Mouse (Mus musculus) stomach, embryonic 16.5 days (tissue): ENCODE results near the gene Tfdp1. TPM values are rescaled to one million over a fixed set of nuclear protein-coding genes. Genes with fewer than 3 reads are reported as not detected.
"Not testable (repeated sequence)": the region's sequence is repeated elsewhere in the genome, so short reads cannot be mapped to it uniquely, and the experiment has no call there.

Source experiments
- ATAC-seq: fragments of 200-750 bp; cut with Nextera tagmentation; 2 replicates; pipeline ENCODE4 v1.8.0; 2017; ENCODE audit warnings: moderate number of reproducible peaks, moderate TSS enrichment; ENCODE audit not compliant: insufficient read depth, low FRiP score
- H3K27ac ChIP-seq: fragments of 300-500 bp; sonication (generic); 2 replicates; pipeline ENCODE4 v1.5.1; 2014; ENCODE audit warnings: low read length
- H3K27me3 ChIP-seq: fragments of 300-500 bp; sonication (generic); 2 replicates; pipeline ENCODE4 v1.6.1; 2014; ENCODE audit warnings: low read length, control low read depth, mixed read lengths; ENCODE audit not compliant: control insufficient read depth, insufficient read depth
- H3K36me3 ChIP-seq: fragments of 300-500 bp; sonication (generic); 2 replicates; pipeline ENCODE4 v1.6.1; 2014; ENCODE audit warnings: low read length; ENCODE audit not compliant: control insufficient read depth, insufficient read depth
- H3K4me1 ChIP-seq: fragments of 300-500 bp; sonication (generic); 2 replicates; pipeline ENCODE4 v1.6.1; 2014; ENCODE audit warnings: low read length, control low read depth, mixed read lengths; ENCODE audit not compliant: control insufficient read depth, insufficient read depth
- H3K4me2 ChIP-seq: fragments of 300-500 bp; sonication (generic); 2 replicates; pipeline ENCODE4 v1.6.1; 2014; ENCODE audit warnings: low read depth, low read length, mixed read lengths
- H3K4me3 ChIP-seq: fragments of 300-500 bp; sonication (generic); replicated peaks from 2 replicates; pipeline ENCODE4 v1.5.1; 2014; ENCODE audit warnings: mild to moderate bottlenecking, low read length
- H3K9ac ChIP-seq: fragments of 300-500 bp; sonication (generic); 2 replicates; pipeline ENCODE4 v1.6.1; 2014; ENCODE audit warnings: low read length
- H3K9me3 ChIP-seq: fragments of 300-500 bp; sonication (generic); replicated peaks from 2 replicates; pipeline ENCODE4 v1.6.1; 2016; ENCODE audit warnings: low read length, control low read depth; ENCODE audit not compliant: control insufficient read depth
- WGBS: fragments of 180-500 bp; shearing (Covaris S2); extraction: QIAGEN DNeasy Blood & Tissue Kit; methylation state at CpG from one replicate; pipeline ENCODE4 v1.1.7; 2014; 5-methylcytosine and 5-hydroxymethylcytosine counted together
- polyA plus RNA-seq: library from polyadenylated mRNA; unstranded; fragments of >200 nt; fragmentation: Nextera tagmentation; extraction: Ambion mirVana; gene quantifications from 2 replicates; pipeline ENCODE4 v1.2.1, GENCODE M21; 2015

Gene Tfdp1
- polyA plus RNA-seq, 1 experiment from 2014 or later: 140 TPM

GRCm38 (mm10) chr8:13314922-13315321 is 23.6 kb upstream of the Tfdp1 start:
- no peak overlapping the region for H3K9ac ChIP-seq
- no peak overlapping the region for H3K4me2 ChIP-seq
- H3K36me3 ChIP-seq: no peaks in the 10 kb centered on the region
- WGBS: 84% methylated on average over 3 of the region's 3 CpGs
- no peak overlapping the region for H3K27ac ChIP-seq
- ATAC-seq: no peak
- no peaks in the 10 kb centered on the region for H3K27me3 ChIP-seq
- no peaks in the 10 kb centered on the region for H3K9me3 ChIP-seq
- no peak overlapping the region for H3K4me3 ChIP-seq
- H3K4me1 ChIP-seq: no peaks in the 10 kb centered on the region

DNA sequence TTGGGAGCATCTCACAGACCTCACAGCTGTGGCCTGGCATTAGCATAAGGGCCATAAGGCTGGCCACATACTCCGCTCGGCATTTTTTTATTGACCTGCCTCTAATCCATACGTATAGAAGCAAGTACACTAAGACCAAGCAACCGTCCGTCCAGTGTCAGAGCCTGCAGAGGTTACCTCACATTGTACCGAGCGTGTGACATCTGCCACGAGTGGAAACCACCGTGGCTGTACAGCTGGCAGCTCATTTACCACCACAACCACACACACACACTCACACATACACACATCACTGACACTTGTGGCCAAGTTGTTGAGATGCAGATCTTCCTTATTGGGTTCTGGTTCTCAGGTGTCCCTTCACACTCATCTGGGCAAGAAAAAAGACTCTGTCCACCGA is 21.9 kb upstream of the Tfdp1 start:
- WGBS: 93% methylated on average over 10 of the region's 10 CpGs
- no peak overlapping the region for H3K9ac ChIP-seq
- no peak overlapping the region for H3K4me3 ChIP-seq
- ATAC-seq: no peak
- no peaks in the 10 kb centered on the region for H3K36me3 ChIP-seq
- H3K27ac ChIP-seq: no peak overlapping the region
- no peaks in the 10 kb centered on the region for H3K4me1 ChIP-seq
- no peak overlapping the region for H3K4me2 ChIP-seq
- H3K27me3 ChIP-seq: no peaks in the 10 kb centered on the region
- H3K9me3 ChIP-seq: no peaks in the 10 kb centered on the region

GRCm38 (mm10) chr8:13326598-13326997 is 12.0 kb upstream of the Tfdp1 start:
- no peak for ATAC-seq
- H3K27ac ChIP-seq: no peak overlapping the region
- 38% methylated on average over 5 of the region's 5 CpGs for WGBS

GRCm38 (mm10) chr8:13334671-13335070 is 3.9 kb upstream of the Tfdp1 start:
- Histone ChIP-seq H3K4me1 (0 out of 2 replicates have a peak, but pooled peaks cover 4% of the 10 kb centered on the region), H3K4me3 (no peak overlapping the region), H3K36me3 (no peaks in the 10 kb centered on the region), H3K27me3 (no peaks in the 10 kb centered on the region), H3K27ac (no peak overlapping the region), H3K9ac (no peak overlapping the region), H3K9me3 (no peaks in the 10 kb centered on the region), H3K4me2 (no peak overlapping the region)
- 42% methylated on average over 1 of the region's 1 CpGs for WGBS
- ATAC-seq: no peak

More at GRCm38 (mm10) chr8:13326598-13326997, 12.0 kb upstream of the Tfdp1 start:
- H3K4me1 ChIP-seq: no peaks in the 10 kb centered on the region
- H3K9ac ChIP-seq: no peak overlapping the region
- H3K27me3 ChIP-seq: no peaks in the 10 kb centered on the region
- H3K36me3 ChIP-seq: no peaks in the 10 kb centered on the region
- no peaks in the 10 kb centered on the region for H3K9me3 ChIP-seq
- no peak overlapping the region for H3K4me2 ChIP-seq
- no peak overlapping the region for H3K4me3 ChIP-seq

GRCm38 (mm10) chr8:13337245-13337644 is 1.3 kb upstream of the Tfdp1 start:
- not testable (repeated sequence) for H3K27ac ChIP-seq, H3K9ac ChIP-seq, ATAC-seq, H3K36me3 ChIP-seq, H3K4me3 ChIP-seq, H3K27me3 ChIP-seq, H3K9me3 ChIP-seq, H3K4me2 ChIP-seq
- 62% methylated on average over 6 of the region's 6 CpGs for WGBS
- peaks cover 12% of the 10 kb centered on the region; the same call in 1 of the 2 replicates for H3K4me1 ChIP-seq

- peak overlapping the region; percentile 75; the same call in 1 of the 2 replicates for H3K4me2 ChIP-seq
- H3K27me3 ChIP-seq: no peaks in the 10 kb centered on the region
- H3K27ac ChIP-seq: peak overlapping the region; percentile 13; the same call in 1 of the 2 replicates
- H3K4me3 ChIP-seq: no peak overlapping the region
- no peak for ATAC-seq
- peaks cover 12% of the 10 kb centered on the region; the same call in 1 of the 2 replicates for H3K4me1 ChIP-seq
- H3K36me3 ChIP-seq: no peaks in the 10 kb centered on the region
- WGBS: 59% methylated on average over 3 of the region's 3 CpGs
- H3K9ac ChIP-seq: peak overlapping the region; percentile 4; the same call in 1 of the 2 replicates
- H3K9me3 ChIP-seq: no peaks in the 10 kb centered on the region
Measured at GRCm38 (mm10) chr8:13337678-13338077, 873 bp upstream of the Tfdp1 start.

DNA sequence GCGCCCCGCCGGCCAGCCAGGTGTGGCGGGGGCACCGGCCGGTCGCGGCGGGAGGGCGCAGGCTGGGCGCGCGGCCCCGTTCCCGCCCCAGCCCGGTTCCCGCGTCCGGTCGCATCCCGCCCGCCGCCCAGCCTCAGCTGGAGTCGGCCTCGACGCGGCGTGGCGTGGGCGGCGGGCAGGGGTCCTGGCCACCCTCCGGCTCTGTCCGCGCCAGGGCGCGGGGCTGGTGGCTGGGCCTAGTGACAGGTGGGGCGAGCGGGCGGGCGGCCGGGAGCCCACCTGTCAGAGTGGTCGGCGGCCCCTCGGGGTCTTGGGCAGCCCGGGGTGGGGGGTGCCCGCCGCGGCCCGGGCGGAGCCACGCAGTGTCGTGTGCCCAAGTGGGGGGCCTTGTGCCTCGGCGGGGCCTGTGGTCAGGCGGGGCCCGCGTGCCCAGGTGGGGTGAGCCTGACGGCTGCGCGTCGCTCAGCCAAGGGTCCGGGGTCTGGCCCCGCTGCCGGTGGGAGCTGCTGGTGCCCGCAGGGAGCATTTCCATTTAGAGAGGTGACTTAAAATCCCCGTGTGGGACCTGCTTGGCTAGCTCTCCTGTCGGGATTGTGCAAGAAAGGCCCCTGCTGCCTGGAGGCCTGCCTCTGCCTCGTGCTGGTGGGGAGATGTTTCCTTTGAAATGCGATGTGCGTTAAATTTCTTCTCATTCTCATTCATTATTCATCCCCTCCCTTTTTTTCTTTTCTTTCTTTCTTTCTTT is 522 bp downstream of the Tfdp1 start:
- peak overlapping the region; percentile 75 for H3K4me2 ChIP-seq
- H3K36me3 ChIP-seq: 0 out of 2 replicates have a peak, but pooled peaks cover under 1% of the 10 kb centered on the region
- H3K4me3 ChIP-seq: peak overlapping the region; percentile 76
- no peaks in the 10 kb centered on the region for H3K27me3 ChIP-seq
- peaks cover 12% of the 10 kb centered on the region; the same call in 1 of the 2 replicates for H3K4me1 ChIP-seq
- no peaks in the 10 kb centered on the region for H3K9me3 ChIP-seq
- H3K27ac ChIP-seq: peak overlapping the region; percentile 73
- peak; percentile 69 for ATAC-seq
- WGBS: under 1% methylated on average over 64 of the region's 70 CpGs
- H3K9ac ChIP-seq: peak overlapping the region; percentile 97

- Histone ChIP-seq H3K36me3 (0 out of 2 replicates have a peak, but pooled peaks cover 3% of the 10 kb centered on the region), H3K4me2 (peak overlapping the region; percentile 75), H3K4me3 (peak overlapping the region; percentile 76), H3K9ac (peak overlapping the region; percentile 97), H3K9me3 (no peaks in the 10 kb centered on the region), H3K27me3 (no peaks in the 10 kb centered on the region), H3K4me1 (peaks cover 12% of the 10 kb centered on the region; the same call in 1 of the 2 replicates), H3K27ac (peak overlapping the region; percentile 5; the same call in 1 of the 2 replicates)
- ATAC-seq: no peak
- 2% methylated on average over 11 of the region's 11 CpGs for WGBS
Measured at GRCm38 (mm10) chr8:13339646-13339990, 1.1 kb downstream of the Tfdp1 start.

DNA sequence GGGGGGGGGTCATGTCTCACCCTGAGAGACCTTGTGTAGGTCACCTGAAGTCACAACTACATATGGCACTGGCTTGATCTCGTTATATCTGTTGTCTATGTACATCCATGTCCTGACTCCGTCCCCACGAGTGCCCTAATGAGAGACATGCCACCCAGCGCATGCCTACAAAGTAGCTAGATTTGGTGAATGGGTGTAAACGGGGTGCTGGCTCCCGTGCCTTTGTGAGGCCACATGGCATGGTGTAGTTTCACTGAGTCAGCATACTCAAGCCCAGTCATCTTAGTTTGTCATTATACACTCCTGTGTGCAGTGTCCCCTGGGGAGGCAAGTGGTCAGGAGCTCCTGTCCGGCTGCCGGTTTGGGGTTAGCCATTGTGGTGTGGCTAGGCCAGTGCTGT is 2.1 kb downstream of the Tfdp1 start:
- Histone ChIP-seq H3K9me3 (no peaks in the 10 kb centered on the region), H3K4me3 (peak overlapping the region; percentile 0; the same call in 1 of the 2 replicates), H3K9ac (no peak overlapping the region), H3K36me3 (0 out of 2 replicates have a peak, but pooled peaks cover 3% of the 10 kb centered on the region), H3K27ac (no peak overlapping the region), H3K4me2 (no peak overlapping the region), H3K4me1 (peaks cover 12% of the 10 kb centered on the region; the same call in 1 of the 2 replicates), H3K27me3 (no peaks in the 10 kb centered on the region)
- 86% methylated on average over 8 of the region's 8 CpGs for WGBS
- ATAC-seq: no peak
